Mouse (Mus musculus) neural tube, embryonic 14.5 days (tissue): ENCODE results near the gene Gcnt7. TPM values are rescaled to one million over a fixed set of nuclear protein-coding genes. Genes with fewer than 3 reads are reported as not detected.

Experiments
- ATAC-seq: fragments of 200-750 bp; cut with Nextera tagmentation; 2 replicates; pipeline ENCODE4 v1.8.0; 2017; ENCODE audit warnings: low read depth, mild to moderate bottlenecking, moderate TSS enrichment, moderate library complexity
- H3K27ac ChIP-seq: fragments of 300-500 bp; sonication (generic); 2 replicates; pipeline ENCODE4 v1.5.1; 2014; ENCODE audit warnings: low read depth, mild to moderate bottlenecking, control low read depth, low read length, moderate library complexity, mixed read lengths
- H3K27me3 ChIP-seq: fragments of 300-500 bp; sonication (generic); 2 replicates; pipeline ENCODE4 v1.6.1; 2014; ENCODE audit warnings: low read length; ENCODE audit not compliant: control insufficient read depth, insufficient read depth
- H3K36me3 ChIP-seq: fragments of 300-500 bp; sonication (generic); 2 replicates; pipeline ENCODE4 v1.6.1; 2014; ENCODE audit warnings: low read length, mixed read lengths; ENCODE audit not compliant: control insufficient read depth, insufficient read depth
- H3K4me1 ChIP-seq: fragments of 300-500 bp; sonication (generic); 2 replicates; pipeline ENCODE4 v1.6.1; 2014; ENCODE audit warnings: low read length; ENCODE audit not compliant: control insufficient read depth, insufficient read depth
- H3K4me2 ChIP-seq: fragments of 300-500 bp; sonication (generic); 2 replicates; pipeline ENCODE4 v1.6.1; 2014; ENCODE audit warnings: mild to moderate bottlenecking, low read depth, low read length, control low read depth
- H3K4me3 ChIP-seq: fragments of 300-500 bp; sonication (generic); 2 replicates; pipeline ENCODE4 v1.5.1; 2014; ENCODE audit warnings: low read depth, low read length, control low read depth, mixed read lengths
- H3K9ac ChIP-seq: fragments of 300-500 bp; sonication (generic); replicated peaks from 2 replicates; pipeline ENCODE4 v1.6.1; 2014; ENCODE audit warnings: low read depth, mild to moderate bottlenecking, control low read depth, low read length, mixed read lengths
- H3K9me3 ChIP-seq: fragments of 300-500 bp; sonication (generic); 2 replicates; pipeline ENCODE4 v1.6.1; 2016; ENCODE audit warnings: low read length; ENCODE audit not compliant: control insufficient read depth
- WGBS: fragments of 180-500 bp; shearing (Covaris S2); extraction: QIAGEN DNeasy Blood & Tissue Kit; methylation state at CpG from one replicate; pipeline ENCODE4 v1.1.7; 2014; 5-methylcytosine and 5-hydroxymethylcytosine counted together
- polyA plus RNA-seq: library from polyadenylated mRNA; unstranded; fragments of >200 nt; fragmentation: Nextera tagmentation; extraction: Ambion mirVana; gene quantifications from 2 replicates; pipeline ENCODE4 v1.2.1, GENCODE M21; 2014

Gene Gcnt7
- polyA plus RNA-seq, 1 experiment from 2014 or later = 0.80 TPM

DNA sequence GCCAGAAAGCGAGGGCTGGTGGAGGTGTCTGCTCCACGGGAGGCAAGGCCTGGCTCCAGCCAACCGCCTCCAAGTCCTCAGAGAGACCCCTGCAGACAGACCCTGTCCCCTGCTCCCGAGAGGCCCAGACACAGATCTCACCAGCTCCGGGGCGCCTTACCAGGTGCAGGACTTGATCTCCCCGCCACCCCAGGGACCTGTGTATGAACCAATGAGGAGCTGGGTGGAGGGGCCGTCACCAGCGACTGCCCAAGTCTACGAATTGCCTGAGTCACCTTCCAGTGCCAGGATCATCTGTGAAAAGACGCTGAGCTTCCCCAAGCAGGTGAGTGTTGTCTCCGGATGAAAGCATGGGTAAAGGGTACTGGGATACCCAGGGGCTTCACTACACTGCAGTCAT, 42.2 kb downstream of the Gcnt7 start:
- Histone ChIP-seq H3K36me3 (no peaks in the 10 kb centered on the region), H3K27ac (no peak overlapping the region), H3K9me3 (no peaks in the 10 kb centered on the region), H3K4me2 (no peak overlapping the region), H3K4me1 (0 out of 2 replicates have a peak, but pooled peaks cover 3% of the 10 kb centered on the region), H3K9ac (no peak overlapping the region), H3K27me3 (no peaks in the 10 kb centered on the region), H3K4me3 (no peak overlapping the region)
- ATAC-seq = no peak
- WGBS = 65% methylated on average over 12 of the region's 12 CpGs

DNA sequence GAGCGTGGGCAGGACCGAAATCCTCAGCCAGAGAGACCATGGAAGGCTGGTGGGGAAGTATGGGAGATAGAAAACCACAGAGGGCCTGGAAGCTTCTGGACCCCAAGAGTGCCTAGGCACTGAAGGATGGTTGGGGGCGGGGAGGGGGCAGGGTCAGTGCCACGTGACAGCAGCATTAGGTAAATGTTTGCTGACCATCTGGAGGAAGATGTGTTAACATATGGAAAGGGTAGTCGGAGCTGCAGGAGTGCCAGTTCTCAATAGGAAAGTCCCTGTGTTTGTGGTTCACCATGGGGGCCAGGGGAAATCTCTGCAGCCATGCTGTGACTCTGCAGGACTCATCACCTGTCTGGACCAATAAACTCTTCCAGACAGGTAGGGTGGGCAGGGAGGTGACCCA, 44.5 kb downstream of the Gcnt7 start:
- 54% methylated on average over 5 of the region's 5 CpGs for WGBS
- ATAC-seq = no peak

DNA sequence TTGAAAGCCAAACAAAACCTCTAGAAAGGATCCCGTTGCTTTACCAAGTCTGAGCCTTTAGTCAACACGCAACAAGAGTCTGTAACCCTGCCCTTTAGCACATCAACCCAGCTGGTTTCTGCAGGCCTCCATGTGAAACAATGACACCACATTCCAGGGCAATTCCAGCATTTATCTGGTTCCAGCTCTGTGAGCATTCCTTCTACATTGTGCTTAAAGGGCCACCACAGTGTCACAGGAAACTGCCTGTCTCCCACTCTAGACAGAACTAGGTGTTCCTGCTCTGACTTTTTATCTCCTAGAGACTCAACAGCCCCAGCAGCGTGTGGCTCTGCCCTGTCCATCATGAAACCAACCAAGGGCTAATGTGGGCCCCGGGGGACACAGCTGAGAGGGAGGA, 45.1 kb downstream of the Gcnt7 start:
- WGBS = 34% methylated on average over 4 of the region's 4 CpGs
- Histone ChIP-seq H3K27ac (no peak overlapping the region), H3K27me3 (no peaks in the 10 kb centered on the region), H3K4me3 (no peak overlapping the region), H3K9me3 (no peaks in the 10 kb centered on the region), H3K4me2 (no peak overlapping the region), H3K36me3 (no peaks in the 10 kb centered on the region), H3K9ac (no peak overlapping the region), H3K4me1 (0 out of 2 replicates have a peak, but pooled peaks cover 3% of the 10 kb centered on the region)
- ATAC-seq = no peak

More for the DNA sequence above, 44.5 kb downstream of the Gcnt7 start:
- Histone ChIP-seq H3K36me3 (no peaks in the 10 kb centered on the region), H3K9me3 (no peaks in the 10 kb centered on the region), H3K4me2 (no peak overlapping the region), H3K27ac (no peak overlapping the region), H3K9ac (no peak overlapping the region), H3K4me3 (no peak overlapping the region), H3K4me1 (0 out of 2 replicates have a peak, but pooled peaks cover 3% of the 10 kb centered on the region), H3K27me3 (no peaks in the 10 kb centered on the region)

DNA sequence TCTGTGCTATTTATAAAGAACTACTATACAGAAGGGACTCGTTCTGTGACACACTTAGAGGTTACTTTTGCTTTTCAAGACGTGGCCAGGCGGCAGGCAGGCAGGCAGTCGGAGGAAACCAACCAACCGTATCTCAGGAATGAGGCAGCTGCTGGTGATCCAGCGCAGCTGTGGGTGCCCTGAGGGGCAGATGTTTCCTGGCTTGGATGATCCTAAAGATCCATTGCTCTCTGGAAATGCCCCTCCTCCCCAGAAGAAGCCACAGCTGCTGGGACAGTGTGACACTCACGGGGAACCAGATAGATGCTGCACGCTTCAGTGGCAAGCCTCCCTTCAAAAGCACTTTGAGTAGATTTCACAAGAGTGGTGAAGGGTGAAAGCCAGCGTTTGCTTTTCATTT, 45.9 kb downstream of the Gcnt7 start:
- Histone ChIP-seq H3K4me1 (0 out of 2 replicates have a peak, but pooled peaks cover 3% of the 10 kb centered on the region), H3K9ac (no peak overlapping the region), H3K4me3 (no peak overlapping the region), H3K27ac (no peak overlapping the region), H3K27me3 (no peaks in the 10 kb centered on the region), H3K36me3 (no peaks in the 10 kb centered on the region), H3K9me3 (no peaks in the 10 kb centered on the region), H3K4me2 (no peak overlapping the region)
- whole genome bisulfite sequencing = 21% methylated on average over 9 of the region's 9 CpGs
- peak; percentile 68; the same call in 1 of the 2 replicates for ATAC-seq

DNA sequence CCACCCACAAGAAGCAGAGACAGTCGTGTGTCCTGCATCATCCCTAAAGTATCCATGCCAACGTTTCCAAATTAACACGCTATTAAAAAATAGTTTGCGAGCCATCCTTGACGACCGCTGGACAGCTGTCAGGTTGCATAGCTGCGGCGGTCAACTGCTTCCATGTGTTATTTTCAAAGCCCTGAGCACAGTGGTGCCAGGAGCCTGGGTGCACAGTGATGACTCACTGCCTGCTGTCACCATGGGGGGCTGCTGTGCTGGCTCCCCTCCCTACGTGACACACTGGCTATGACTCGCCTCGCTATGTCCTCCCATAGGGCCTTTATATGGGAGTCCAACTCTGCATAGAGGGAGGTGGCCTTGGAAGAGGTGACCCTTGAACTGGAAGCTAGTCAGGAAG, 47.3 kb downstream of the Gcnt7 start:
- no peak overlapping the region for H3K4me2 ChIP-seq
- H3K4me3 ChIP-seq = no peak overlapping the region
- H3K36me3 ChIP-seq = no peaks in the 10 kb centered on the region
- WGBS = 79% methylated on average over 11 of the region's 11 CpGs
- H3K9ac ChIP-seq = no peak overlapping the region
- no peaks in the 10 kb centered on the region for H3K27me3 ChIP-seq
- no peaks in the 10 kb centered on the region for H3K9me3 ChIP-seq
- H3K4me1 ChIP-seq = 0 out of 2 replicates have a peak, but pooled peaks cover 3% of the 10 kb centered on the region
- H3K27ac ChIP-seq = no peak overlapping the region
- ATAC-seq = no peak

DNA sequence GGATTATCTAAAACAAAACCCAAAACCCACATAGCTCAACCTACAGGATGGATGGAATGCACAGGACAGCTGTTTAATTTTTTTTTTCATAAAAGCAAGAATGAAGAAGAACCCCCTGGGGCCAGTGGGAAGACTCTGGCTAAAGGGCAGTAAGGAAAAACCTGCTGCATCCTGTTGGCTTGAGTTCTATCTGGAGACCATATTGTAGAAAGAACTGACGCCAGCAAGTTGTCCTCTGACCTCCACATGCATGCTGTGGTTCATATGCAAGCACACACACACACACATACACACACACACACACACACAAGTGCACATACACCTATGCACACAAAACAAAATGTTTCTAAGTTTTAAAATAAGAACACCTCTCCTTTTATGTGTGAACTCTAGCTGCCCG, 47.7 kb downstream of the Gcnt7 start:
- no peak for ATAC-seq
- Histone ChIP-seq H3K9ac (no peak overlapping the region), H3K9me3 (no peaks in the 10 kb centered on the region), H3K4me1 (0 out of 2 replicates have a peak, but pooled peaks cover 3% of the 10 kb centered on the region), H3K36me3 (no peaks in the 10 kb centered on the region), H3K4me2 (no peak overlapping the region), H3K27me3 (no peaks in the 10 kb centered on the region), H3K4me3 (no peak overlapping the region), H3K27ac (no peak overlapping the region)
- 87% methylated on average over 2 of the region's 2 CpGs for WGBS

DNA sequence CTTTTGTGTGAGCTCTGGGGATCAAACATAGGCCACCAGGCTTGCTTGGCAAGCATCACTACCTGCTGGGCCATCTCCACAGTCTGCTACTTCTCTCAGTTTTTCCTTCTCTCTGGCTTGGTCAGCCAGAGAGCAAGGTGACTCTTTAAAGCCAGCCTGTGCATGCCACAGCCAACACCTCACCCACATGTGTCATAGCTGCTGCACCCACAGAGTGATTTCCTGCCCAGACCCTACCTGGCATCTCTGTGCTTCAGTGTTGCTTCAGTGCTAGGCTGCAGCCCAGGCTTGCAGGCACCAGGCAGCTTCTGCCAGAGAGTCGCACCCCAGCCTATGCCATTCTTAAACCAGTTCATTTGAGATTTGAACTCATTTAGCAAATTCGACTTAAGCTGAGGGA, 50.9 kb downstream of the Gcnt7 start:
- H3K9ac ChIP-seq = no peak overlapping the region
- no peak overlapping the region for H3K4me2 ChIP-seq
- no peaks in the 10 kb centered on the region for H3K36me3 ChIP-seq
- H3K9me3 ChIP-seq = no peaks in the 10 kb centered on the region
- ATAC-seq = no peak
- H3K27ac ChIP-seq = no peak overlapping the region
- WGBS = 78% methylated on average over 2 of the region's 2 CpGs
- H3K4me1 ChIP-seq = 0 out of 2 replicates have a peak, but pooled peaks cover 2% of the 10 kb centered on the region
- no peak overlapping the region for H3K4me3 ChIP-seq
- H3K27me3 ChIP-seq = no peaks in the 10 kb centered on the region; the same call in 1 of the 2 replicates

DNA sequence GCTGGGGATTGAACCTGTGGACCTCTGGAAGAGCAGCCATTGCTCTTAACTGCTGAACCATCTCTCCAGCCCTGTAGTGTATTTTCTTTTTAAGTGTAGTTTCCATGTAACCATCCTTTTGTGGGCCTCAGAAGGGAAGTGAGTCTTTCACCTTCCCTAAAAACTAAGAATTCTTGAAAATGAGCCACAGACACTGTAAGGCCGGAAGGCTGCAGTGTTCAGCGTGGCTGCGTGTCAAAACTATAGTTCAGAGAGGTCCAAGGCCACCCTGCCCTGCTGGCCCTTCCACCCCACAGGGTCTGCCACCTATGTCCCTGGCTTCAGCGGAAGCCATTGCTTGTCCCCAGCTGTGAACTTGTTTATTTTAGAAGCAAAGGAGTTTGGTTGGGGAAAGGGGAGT, 52.2 kb downstream of the Gcnt7 start:
- H3K27me3 ChIP-seq = no peaks in the 10 kb centered on the region; the same call in 1 of the 2 replicates
- no peak for ATAC-seq
- H3K9me3 ChIP-seq = no peaks in the 10 kb centered on the region
- H3K4me2 ChIP-seq = no peak overlapping the region
- H3K4me1 ChIP-seq = no peaks in the 10 kb centered on the region
- no peak overlapping the region for H3K27ac ChIP-seq
- WGBS = 65% methylated on average over 4 of the region's 4 CpGs
- no peak overlapping the region for H3K4me3 ChIP-seq
- no peaks in the 10 kb centered on the region for H3K36me3 ChIP-seq
- no peak overlapping the region for H3K9ac ChIP-seq

DNA sequence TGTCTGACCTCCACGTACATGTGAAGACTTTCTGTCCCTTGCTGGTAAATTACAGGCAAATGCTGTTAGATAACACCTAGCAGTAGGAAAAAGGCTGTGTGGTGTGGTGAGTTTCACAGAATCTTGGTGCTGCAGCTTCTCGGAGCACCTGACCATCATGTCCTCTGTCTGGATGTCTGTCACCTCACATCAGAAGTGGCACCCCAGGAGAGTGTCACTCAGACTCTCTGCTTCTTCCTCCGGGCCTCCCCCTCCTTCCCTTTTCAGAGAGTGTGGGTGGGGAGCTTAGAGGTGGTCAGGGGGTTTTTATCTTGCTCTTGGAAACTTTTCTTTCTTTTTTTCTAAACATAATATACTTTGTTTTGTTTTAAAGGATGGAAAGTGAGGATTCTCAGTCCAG, 53.4 kb downstream of the Gcnt7 start:
- Histone ChIP-seq H3K4me3 (no peak overlapping the region), H3K4me1 (no peaks in the 10 kb centered on the region), H3K4me2 (no peak overlapping the region), H3K27me3 (no peaks in the 10 kb centered on the region; the same call in 1 of the 2 replicates), H3K36me3 (no peaks in the 10 kb centered on the region), H3K9ac (no peak overlapping the region), H3K9me3 (no peaks in the 10 kb centered on the region), H3K27ac (no peak overlapping the region)
- ATAC-seq = no peak
- 81% methylated on average over 3 of the region's 3 CpGs for WGBS
